Mouse (Mus musculus) induced T-regulatory cell, adult 2 months (primary cell): Measurements from ENCODE around the gene B130006D01Rik.
A peak's percentile ranks its signal among the peaks of the same experiment; 100 is the strongest.

ENCODE experiments used
- DNase-seq: peaks from one replicate; pipeline ENCODE4 v3.0.0-alpha.2; 2012; ENCODE audit warnings: low read depth

B130006D01Rik gene

DNA sequence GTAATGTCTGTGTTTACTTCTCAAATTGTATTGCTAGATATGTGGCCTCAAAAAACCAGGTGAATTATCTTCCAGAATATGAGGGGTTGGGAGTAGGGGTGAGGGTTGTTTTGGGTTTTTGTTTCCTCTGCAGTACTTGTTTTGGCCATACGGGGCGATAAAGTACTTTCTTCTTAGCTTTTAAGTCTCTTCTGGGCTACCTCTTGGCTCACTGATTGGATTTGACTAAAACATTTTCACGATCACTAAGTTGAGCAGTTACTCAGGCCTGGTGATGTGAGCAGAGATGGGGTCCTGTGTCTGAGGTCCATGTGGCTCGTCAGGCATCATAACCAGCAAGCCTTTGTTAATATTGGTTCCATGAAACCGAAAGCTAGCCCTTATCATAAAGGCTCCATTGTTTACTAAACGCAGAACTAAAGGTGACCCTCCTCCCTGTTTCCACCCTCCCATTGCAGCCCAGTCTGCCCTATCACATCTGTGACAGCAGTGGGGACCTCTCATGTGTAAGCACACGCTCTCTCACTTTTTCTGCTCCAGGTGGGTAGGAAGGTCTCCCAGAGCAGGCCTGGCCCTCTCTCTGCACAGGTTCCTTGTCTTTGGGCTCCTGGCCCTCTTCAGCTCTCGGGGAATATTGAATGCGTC is 47.5 kb downstream of the B130006D01Rik start:
- DNase-seq: peak; percentile 60

- no peak for DNase-seq
These were observed 48.3 kb downstream of the B130006D01Rik start for GRCm38 (mm10) chr11:95771665-95772064.

GRCm38 (mm10) chr11:95773264-95773663 is 49.9 kb downstream of the B130006D01Rik start:
- no peak for DNase-seq
